Mouse (Mus musculus) liver, embryonic 16.5 days (tissue): ENCODE data around the gene Slx1b. TPM values are rescaled to one million over a fixed set of nuclear protein-coding genes. Genes with fewer than 3 reads are reported as not detected.

ENCODE experiments used
- ATAC-seq: fragments of 200-750 bp; cut with Nextera tagmentation; 2 replicates; pipeline ENCODE4 v1.8.0; 2017; ENCODE audit warnings: low read depth, mild to moderate bottlenecking, moderate number of reproducible peaks, moderate library complexity
- H3K27ac ChIP-seq: fragments of 300-500 bp; sonication (generic); 2 replicates; pipeline ENCODE4 v1.5.1; 2014; ENCODE audit warnings: mild to moderate bottlenecking, low read length
- H3K27me3 ChIP-seq: fragments of 300-500 bp; sonication (generic); 2 replicates; pipeline ENCODE4 v1.6.1; 2014; ENCODE audit warnings: low read depth, low read length, mixed read lengths; ENCODE audit not compliant: control insufficient read depth, insufficient read depth
- H3K36me3 ChIP-seq: fragments of 300-500 bp; sonication (generic); 2 replicates; pipeline ENCODE4 v1.6.1; 2014; ENCODE audit warnings: mild to moderate bottlenecking; ENCODE audit not compliant: control insufficient read depth, insufficient read depth
- H3K4me1 ChIP-seq: fragments of 300-500 bp; sonication (generic); 2 replicates; pipeline ENCODE4 v1.6.1; 2014; ENCODE audit warnings: low read depth, low read length, mixed read lengths; ENCODE audit not compliant: control insufficient read depth
- H3K4me2 ChIP-seq: fragments of 300-500 bp; sonication (generic); 2 replicates; pipeline ENCODE4 v1.6.1; 2014; ENCODE audit warnings: low read depth, low read length, mixed read lengths
- H3K4me3 ChIP-seq: fragments of 300-500 bp; sonication (generic); 2 replicates; pipeline ENCODE4 v1.5.1; 2014; ENCODE audit warnings: low read depth, mild to moderate bottlenecking, low read length
- H3K9ac ChIP-seq: fragments of 300-500 bp; sonication (generic); 2 replicates; pipeline ENCODE4 v1.6.1; 2014; ENCODE audit warnings: low read depth, low read length
- H3K9me3 ChIP-seq: fragments of 300-500 bp; sonication (generic); replicated peaks from 2 replicates; pipeline ENCODE4 v1.6.1; 2016; ENCODE audit warnings: low read length; ENCODE audit not compliant: control insufficient read depth
- whole genome bisulfite sequencing: fragments of 180-500 bp; shearing (Covaris S2); extraction: QIAGEN DNeasy Blood & Tissue Kit; methylation state at CpG from one replicate; pipeline ENCODE4 v1.1.7; 2014; ENCODE audit not compliant: insufficient replicate concordance; 5-methylcytosine and 5-hydroxymethylcytosine counted together
- polyA plus RNA-seq: library from polyadenylated mRNA; unstranded; fragments of >200 nt; fragmentation: Nextera tagmentation; extraction: Ambion mirVana; gene quantifications from 2 replicates; pipeline ENCODE4 v1.2.1, GENCODE M21; 2015

Slx1b gene
- polyA plus RNA-seq, 1 experiment from 2014 or later = 2.4 TPM

- H3K9me3 ChIP-seq = no peaks in the 10 kb centered on the region
- WGBS = 22% methylated on average over 3 of the region's 3 CpGs
- no peak for ATAC-seq
These were observed 29.5 kb upstream of the Slx1b start for GRCm38 (mm10) chr7:126725077-126725476.

GRCm38 (mm10) chr7:126721635-126722034 lies 26.1 kb upstream of the Slx1b start:
- no peak for ATAC-seq
- H3K4me1 ChIP-seq = no peaks in the 10 kb centered on the region
- H3K9ac ChIP-seq = no peak overlapping the region
- H3K4me2 ChIP-seq = no peak overlapping the region
- 77% methylated on average over 13 of the region's 13 CpGs for WGBS
- H3K9me3 ChIP-seq = no peaks in the 10 kb centered on the region
- no peak overlapping the region for H3K4me3 ChIP-seq
- H3K27ac ChIP-seq = no peak overlapping the region
- H3K36me3 ChIP-seq = no peaks in the 10 kb centered on the region
- H3K27me3 ChIP-seq = no peaks in the 10 kb centered on the region

More at GRCm38 (mm10) chr7:126725077-126725476, 29.5 kb upstream of the Slx1b start:
- no peaks in the 10 kb centered on the region for H3K27me3 ChIP-seq
- H3K4me3 ChIP-seq = no peak overlapping the region
- H3K4me1 ChIP-seq = no peaks in the 10 kb centered on the region
- H3K27ac ChIP-seq = no peak overlapping the region
- H3K36me3 ChIP-seq = no peaks in the 10 kb centered on the region
- H3K4me2 ChIP-seq = no peak overlapping the region
- no peak overlapping the region for H3K9ac ChIP-seq

- no peaks in the 10 kb centered on the region for H3K27me3 ChIP-seq
- no peaks in the 10 kb centered on the region for H3K4me1 ChIP-seq
- WGBS = 84% methylated on average over 5 of the region's 5 CpGs
- ATAC-seq = no peak
- H3K36me3 ChIP-seq = no peaks in the 10 kb centered on the region
- H3K4me3 ChIP-seq = no peak overlapping the region
- H3K27ac ChIP-seq = no peak overlapping the region
- no peaks in the 10 kb centered on the region for H3K9me3 ChIP-seq
- no peak overlapping the region for H3K9ac ChIP-seq
- no peak overlapping the region for H3K4me2 ChIP-seq
These were observed 23.3 kb upstream of the Slx1b start for GRCm38 (mm10) chr7:126718787-126719337.

GRCm38 (mm10) chr7:126717566-126717965 lies 22.0 kb upstream of the Slx1b start:
- ATAC-seq = no peak
- H3K9me3 ChIP-seq = no peaks in the 10 kb centered on the region
- H3K9ac ChIP-seq = no peak overlapping the region
- no peak overlapping the region for H3K4me3 ChIP-seq
- 76% methylated on average over 3 of the region's 3 CpGs for WGBS
- no peak overlapping the region for H3K27ac ChIP-seq
- H3K4me2 ChIP-seq = no peak overlapping the region
- H3K4me1 ChIP-seq = no peaks in the 10 kb centered on the region
- no peaks in the 10 kb centered on the region for H3K36me3 ChIP-seq
- H3K27me3 ChIP-seq = no peaks in the 10 kb centered on the region

- Histone ChIP-seq H3K4me1 (no peaks in the 10 kb centered on the region), H3K9ac (no peak overlapping the region), H3K4me3 (no peak overlapping the region), H3K27ac (no peak overlapping the region), H3K4me2 (no peak overlapping the region), H3K36me3 (no peaks in the 10 kb centered on the region), H3K27me3 (no peaks in the 10 kb centered on the region), H3K9me3 (no peaks in the 10 kb centered on the region)
- no peak for ATAC-seq
- WGBS = 67% methylated on average over 4 of the region's 4 CpGs
These were observed 20.1 kb upstream of the Slx1b start for GRCm38 (mm10) chr7:126715679-126716078.

- H3K9ac ChIP-seq = no peak overlapping the region
- no peak overlapping the region for H3K4me2 ChIP-seq
- no peak for ATAC-seq
- no peaks in the 10 kb centered on the region for H3K27me3 ChIP-seq
- H3K4me1 ChIP-seq = no peaks in the 10 kb centered on the region
- H3K27ac ChIP-seq = no peak overlapping the region
- 72% methylated on average over 3 of the region's 3 CpGs for WGBS
- H3K36me3 ChIP-seq = no peaks in the 10 kb centered on the region
- H3K4me3 ChIP-seq = no peak overlapping the region
- H3K9me3 ChIP-seq = no peaks in the 10 kb centered on the region; the same call in 1 of the 2 replicates
These were observed 16.3 kb upstream of the Slx1b start for GRCm38 (mm10) chr7:126711910-126712309.

GRCm38 (mm10) chr7:126710266-126710665 lies 14.7 kb upstream of the Slx1b start:
- WGBS = 39% methylated on average over 4 of the region's 4 CpGs
- H3K27me3 ChIP-seq = no peaks in the 10 kb centered on the region
- no peak for ATAC-seq
- no peaks in the 10 kb centered on the region; the same call in 1 of the 2 replicates for H3K9me3 ChIP-seq
- no peak overlapping the region for H3K4me3 ChIP-seq
- H3K9ac ChIP-seq = no peak overlapping the region
- no peak overlapping the region for H3K4me2 ChIP-seq
- no peak overlapping the region for H3K27ac ChIP-seq
- H3K4me1 ChIP-seq = no peaks in the 10 kb centered on the region
- no peaks in the 10 kb centered on the region for H3K36me3 ChIP-seq

- no peak overlapping the region for H3K4me3 ChIP-seq
- no peaks in the 10 kb centered on the region for H3K36me3 ChIP-seq
- H3K4me1 ChIP-seq = peaks cover 5% of the 10 kb centered on the region
- H3K27ac ChIP-seq = no peak overlapping the region
- H3K9me3 ChIP-seq = no peaks in the 10 kb centered on the region; the same call in 1 of the 2 replicates
- ATAC-seq = no peak
- WGBS = 65% methylated on average over 10 of the region's 10 CpGs
- H3K4me2 ChIP-seq = no peak overlapping the region
- peaks cover 12% of the 10 kb centered on the region for H3K27me3 ChIP-seq
- H3K9ac ChIP-seq = no peak overlapping the region
These were observed 12.8 kb upstream of the Slx1b start for GRCm38 (mm10) chr7:126708175-126708952.
